In the genomic region with DNA sequence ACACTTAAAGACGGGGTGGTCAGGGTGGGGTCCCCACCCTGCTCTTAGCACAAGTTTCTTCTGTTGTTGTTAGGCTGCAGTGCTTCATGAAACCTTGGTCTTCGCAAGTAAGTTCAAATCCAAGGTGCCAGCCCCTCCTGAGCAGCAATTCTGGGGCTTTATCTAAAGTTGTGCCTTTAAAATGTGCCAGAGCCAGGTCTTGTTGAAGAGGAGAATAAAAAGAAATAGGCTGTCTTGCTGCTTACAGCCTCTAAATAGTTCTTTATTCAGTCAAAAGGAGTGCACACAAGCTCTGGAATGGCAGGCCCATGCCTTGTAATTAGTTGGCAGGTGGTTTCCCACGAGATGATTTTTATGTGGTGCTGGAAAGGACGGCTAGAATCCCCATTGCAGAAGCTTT, we compare ENCODE assay signal across 10 mouse cellular contexts. TPM values are rescaled to one million over a fixed set of nuclear protein-coding genes. Genes with fewer than 3 reads are reported as not detected.
A peak's percentile ranks its signal among the peaks of the same experiment; 100 is the strongest.
DNase-seq lines count a peak whose midpoint lies in the region; ATAC-seq and TF ChIP-seq lines count a peak whose summit lies in the region.
"Had no signal": no experiment of that assay in that cellular context is flagged by ENCODE, and none has a peak within 500 bp of the region (broad histone marks: within the 10 kb centered on the region; RNA-seq: fewer than 3 reads in every experiment).

No protein-coding gene starts in this region.

- H3K9me3 ChIP-seq in megakaryocyte, embryonic 14.5 days, result no peaks in the 10 kb centered on the region
- H3K9me3 ChIP-seq in limb, embryonic 10.5 days (replicated peaks), result no peaks in the 10 kb centered on the region
- H3K9me3 ChIP-seq in stomach, embryonic 15.5 days, result no peaks in the 10 kb centered on the region

- H3K4me2 ChIP-seq in stomach, embryonic 15.5 days, result peak overlapping the region; percentile 67

- peaks cover 62% of the 10 kb centered on the region for H3K36me3 ChIP-seq in megakaryocyte, embryonic 14.5 days (replicated peaks; ENCODE audit: low read length)
- peaks cover 62% of the 10 kb centered on the region for H3K36me3 ChIP-seq in limb, embryonic 10.5 days
- H3K36me3 ChIP-seq in stomach, embryonic 15.5 days, result peaks cover 39% of the 10 kb centered on the region

- intact Hi-C loops in gastrocnemius, adult 2 months (cut with DNase I), result loop anchor here (10.0 kb wide), 1 partner anchor 772 kb away; a partner anchor contains a TSS
- intact Hi-C loops in gastrocnemius, postnatal 36 days (cut with DNase I), result loop anchor here (10.0 kb wide), 1 partner anchor 382 kb away; a partner anchor contains a TSS

- no peak for DNase-seq in gastrocnemius, adult 2 months
- DNase-seq in gastrocnemius, postnatal 36 days, result no peak
- DNase-seq in limb, embryonic 10.5 days (ENCODE audit: low spot score), result no peak
- no peak for DNase-seq in frontal cortex, postnatal 10 days (ENCODE audit: low spot score in 2 of 2)

- 79% methylated on average over 4 of the region's 4 CpGs for WGBS in limb, embryonic 10.5 days
- 67% methylated on average over 4 of the region's 4 CpGs for WGBS in stomach, embryonic 15.5 days

- peaks cover 47% of the 10 kb centered on the region for H3K4me1 ChIP-seq in megakaryocyte, embryonic 14.5 days
- peaks cover 31% of the 10 kb centered on the region for H3K4me1 ChIP-seq in limb, embryonic 10.5 days
- peaks cover 18% of the 10 kb centered on the region for H3K4me1 ChIP-seq in stomach, embryonic 15.5 days

- H3K4me3 ChIP-seq in gastrocnemius, adult 2 months, result no peak overlapping the region
- peak overlapping the region; percentile 100 for H3K4me3 ChIP-seq in megakaryocyte, embryonic 14.5 days (replicated peaks)
- peak overlapping the region; percentile 99; the same call in 1 of the 2 replicates for H3K4me3 ChIP-seq in limb, embryonic 10.5 days
- H3K4me3 ChIP-seq in stomach, embryonic 15.5 days (replicated peaks), result no peak overlapping the region

- H3K27ac ChIP-seq in gastrocnemius, adult 2 months, result peak overlapping the region; percentile 8; the same call in 1 of the 2 replicates
- no peak overlapping the region for H3K27ac ChIP-seq in limb, embryonic 10.5 days
- no peak overlapping the region for H3K27ac ChIP-seq in stomach, embryonic 15.5 days

- no peak for TF ChIP-seq CTCF in gastrocnemius, adult 2 months (IDR thresholded peaks at IDR 0.05)

- no peak overlapping the region for H3K9ac ChIP-seq in stomach, embryonic 15.5 days

- no peaks in the 10 kb centered on the region for H3K27me3 ChIP-seq in megakaryocyte, embryonic 14.5 days (replicated peaks)
- H3K27me3 ChIP-seq in limb, embryonic 10.5 days (ENCODE audit: low read depth, poor library complexity, severe bottlenecking), result no peaks in the 10 kb centered on the region
- no peaks in the 10 kb centered on the region for H3K27me3 ChIP-seq in stomach, embryonic 15.5 days (replicated peaks)

- no peak for ATAC-seq in megakaryocyte, adult 5-6 weeks (ENCODE audit: poor library complexity, severe bottlenecking)
- ATAC-seq in stomach, embryonic 15.5 days (ENCODE audit: insufficient read depth, low FRiP score, low read depth), result no peak
- ATAC-seq in megakaryocyte-erythroid progenitor cell, adult 5-6 weeks (replicated peaks; ENCODE audit: low FRiP score, low TSS enrichment, poor library complexity, severe bottlenecking), result no peak

RNA-seq across cellular contexts. Expression of a gene that starts 2.9 kb away (rescaled TPM):
- 100 to 1,000 TPM; 326 to 419 TPM for total RNA-seq in gastrocnemius, adult 2 months (2021)
- 100 to 1,000 TPM; 283 to 298 TPM for total RNA-seq in gastrocnemius, postnatal 36 days (2021)
- 171 and 2,463 TPM in 2 replicates for polyA plus RNA-seq in megakaryocyte, embryonic 14.5 days (2012; ENCODE audit: insufficient read depth, low replicate concordance)
- 1,493 and 1,909 TPM in 2 replicates for total RNA-seq in megakaryocyte, adult 5-6 weeks (2015)
- total RNA-seq in megakaryocyte, adult 5-6 weeks (2017), result 575 and 756 TPM in 2 replicates
- polyA plus RNA-seq in limb, embryonic 10.5 days (2016; fragmentation: Nextera tagmentation; extraction: Ambion mirVana), result 2,143 and 2,281 TPM in 2 replicates
- polyA plus RNA-seq in stomach, embryonic 15.5 days (2015; fragmentation: Nextera tagmentation; extraction: Ambion mirVana), result 2,480 and 2,486 TPM in 2 replicates
- 4,961 and 5,532 TPM in 2 replicates for total RNA-seq in megakaryocyte-erythroid progenitor cell, adult 5-6 weeks (2014; fragmentation: Nextera tagmentation)
- 979 and 1,008 TPM in 2 replicates for total RNA-seq in megakaryocyte-erythroid progenitor cell, adult 5-6 weeks (2017)

RNA-seq across cellular contexts. Expression of a gene that starts 10.1 kb away (rescaled TPM):
- total RNA-seq in gastrocnemius, adult 2 months (2021), result not detected
- under 1 TPM in 1 of 2 experiments, not detected in 1; 0.23 TPM for total RNA-seq in gastrocnemius, postnatal 36 days (2021)
- polyA plus RNA-seq in megakaryocyte, embryonic 14.5 days (2012; ENCODE audit: insufficient read depth, low replicate concordance), result 0.50 TPM in 1 of 2 replicates, not detected in the other
- 0.64 and 1.0 TPM in 2 replicates for total RNA-seq in megakaryocyte, adult 5-6 weeks (2015)
- 0.18 and 0.24 TPM in 2 replicates for total RNA-seq in megakaryocyte, adult 5-6 weeks (2017)
- polyA plus RNA-seq in limb, embryonic 10.5 days (2016; fragmentation: Nextera tagmentation; extraction: Ambion mirVana), result 0.31 and 0.36 TPM in 2 replicates
- polyA plus RNA-seq in stomach, embryonic 15.5 days (2015; fragmentation: Nextera tagmentation; extraction: Ambion mirVana), result 1.1 and 1.5 TPM in 2 replicates
- total RNA-seq in megakaryocyte-erythroid progenitor cell, adult 5-6 weeks (2014; fragmentation: Nextera tagmentation), result 1.5 and 29.5 TPM in 2 replicates
- 4.4 TPM in 1 of 2 replicates, not detected in the other for total RNA-seq in megakaryocyte-erythroid progenitor cell, adult 5-6 weeks (2017)

RNA-seq across cellular contexts. Expression of a gene that starts 15.6 kb away (rescaled TPM):
- total RNA-seq in gastrocnemius, adult 2 months (2021), result 10 to 100 TPM; 28.4 to 29.3 TPM
- 10 to 100 TPM; 28.6 to 31.6 TPM for total RNA-seq in gastrocnemius, postnatal 36 days (2021)
- 136 and 219 TPM in 2 replicates for polyA plus RNA-seq in megakaryocyte, embryonic 14.5 days (2012; ENCODE audit: insufficient read depth, low replicate concordance)
- total RNA-seq in megakaryocyte, adult 5-6 weeks (2015), result 142 and 156 TPM in 2 replicates
- total RNA-seq in megakaryocyte, adult 5-6 weeks (2017), result 116 and 142 TPM in 2 replicates
- polyA plus RNA-seq in limb, embryonic 10.5 days (2016; fragmentation: Nextera tagmentation; extraction: Ambion mirVana), result 77.1 and 100 TPM in 2 replicates
- polyA plus RNA-seq in stomach, embryonic 15.5 days (2015; fragmentation: Nextera tagmentation; extraction: Ambion mirVana), result 86.9 and 97.5 TPM in 2 replicates
- total RNA-seq in megakaryocyte-erythroid progenitor cell, adult 5-6 weeks (2014; fragmentation: Nextera tagmentation), result 104 and 120 TPM in 2 replicates
- total RNA-seq in megakaryocyte-erythroid progenitor cell, adult 5-6 weeks (2017), result 21.9 and 32.8 TPM in 2 replicates

RNA-seq across cellular contexts. Expression of a gene that starts 17.2 kb away (rescaled TPM):
- total RNA-seq in gastrocnemius, adult 2 months (2021), result not detected
- total RNA-seq in gastrocnemius, postnatal 36 days (2021), result not detected
- not detected in 2 replicates for polyA plus RNA-seq in megakaryocyte, embryonic 14.5 days (2012; ENCODE audit: insufficient read depth, low replicate concordance)
- not detected in 2 replicates for total RNA-seq in megakaryocyte, adult 5-6 weeks (2015)
- not detected in 2 replicates for total RNA-seq in megakaryocyte, adult 5-6 weeks (2017)
- polyA plus RNA-seq in limb, embryonic 10.5 days (2016; fragmentation: Nextera tagmentation; extraction: Ambion mirVana), result not detected in 2 replicates
- not detected in 2 replicates for polyA plus RNA-seq in stomach, embryonic 15.5 days (2015; fragmentation: Nextera tagmentation; extraction: Ambion mirVana)
- total RNA-seq in megakaryocyte-erythroid progenitor cell, adult 5-6 weeks (2014; fragmentation: Nextera tagmentation), result not detected in 2 replicates
- total RNA-seq in megakaryocyte-erythroid progenitor cell, adult 5-6 weeks (2017), result not detected in 2 replicates
- total RNA-seq: layer of hippocampus, adult 8-10 months had no signal

RNA-seq across cellular contexts. Expression of a gene that starts 17.4 kb away (rescaled TPM):
- total RNA-seq in gastrocnemius, adult 2 months (2021), result not detected
- total RNA-seq in gastrocnemius, postnatal 36 days (2021), result not detected
- not detected in 2 replicates for polyA plus RNA-seq in megakaryocyte, embryonic 14.5 days (2012; ENCODE audit: insufficient read depth, low replicate concordance)
- total RNA-seq in megakaryocyte, adult 5-6 weeks (2015), result not detected in 2 replicates
- not detected in 2 replicates for total RNA-seq in megakaryocyte, adult 5-6 weeks (2017)
- not detected in 2 replicates for polyA plus RNA-seq in limb, embryonic 10.5 days (2016; fragmentation: Nextera tagmentation; extraction: Ambion mirVana)
- polyA plus RNA-seq in stomach, embryonic 15.5 days (2015; fragmentation: Nextera tagmentation; extraction: Ambion mirVana), result not detected in 2 replicates
- not detected in 2 replicates for total RNA-seq in megakaryocyte-erythroid progenitor cell, adult 5-6 weeks (2014; fragmentation: Nextera tagmentation)
- total RNA-seq in megakaryocyte-erythroid progenitor cell, adult 5-6 weeks (2017), result not detected in 2 replicates
- total RNA-seq: adrenal gland, postnatal 4 days; layer of hippocampus, adult 8-10 months had no signal

Comparison
In these comparisons a context has a peak if more than half of its experiments do, and no peak if none do; other contexts are left out.
1. H3K4me3 ChIP-seq: peak in megakaryocyte, embryonic 14.5 days (single experiment) and limb, embryonic 10.5 days (single experiment); none in gastrocnemius, adult 2 months (single experiment) and stomach, embryonic 15.5 days (single experiment).